Mouse (Mus musculus): ENCODE data around the gene Rps6kc1. TPM values are rescaled to one million over a fixed set of nuclear protein-coding genes. Genes with fewer than 3 reads are reported as not detected.

Gene Rps6kc1
- polyA plus RNA-seq, 1 experiment from 2014 or later: 4.9 TPM

DNA sequence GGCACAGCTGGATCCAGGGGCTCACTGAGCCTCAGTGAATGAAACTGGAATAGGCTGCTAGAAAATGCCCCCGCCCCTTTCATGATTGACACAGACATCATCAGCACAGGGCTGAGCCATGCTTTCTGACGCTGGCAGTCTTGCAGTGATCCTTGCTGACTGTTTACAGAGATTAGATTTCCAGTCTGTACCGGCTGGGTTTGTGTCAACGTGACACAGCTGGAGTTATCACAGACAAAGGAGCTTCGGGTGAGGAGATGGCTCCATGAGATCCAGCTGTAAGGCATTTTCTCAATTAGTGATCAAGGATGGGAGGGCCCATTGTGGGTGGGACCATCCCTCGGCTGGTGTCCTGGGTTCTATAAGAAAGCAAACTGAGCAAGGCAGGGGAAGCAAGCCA lies 214.0 kb downstream of the Rps6kc1 start:
- H3K9ac ChIP-seq (ENCODE audit: low read depth, low read length): no peak overlapping the region
- H3K4me3 ChIP-seq (ENCODE audit: low read depth, low read length): no peak overlapping the region
- no peak overlapping the region for H3K27ac ChIP-seq (ENCODE audit: low read length)
- no peak for ATAC-seq (ENCODE audit: low read depth)
- WGBS (ENCODE audit: insufficient replicate concordance): 31% methylated on average over 6 of the region's 6 CpGs
- no peaks in the 10 kb centered on the region for H3K27me3 ChIP-seq (ENCODE audit: control insufficient read depth, insufficient read depth, low read depth, low read length)
- no peaks in the 10 kb centered on the region for H3K9me3 ChIP-seq (replicated peaks; ENCODE audit: control insufficient read depth, low read length)
- H3K4me2 ChIP-seq (ENCODE audit: low read depth, low read length): no peak overlapping the region
- H3K4me1 ChIP-seq (ENCODE audit: control insufficient read depth, low read depth, low read length): no peaks in the 10 kb centered on the region
- no peaks in the 10 kb centered on the region for H3K36me3 ChIP-seq (ENCODE audit: control insufficient read depth, insufficient read depth)

GRCm38 (mm10) chr1:190695589-190695988 lies 216.0 kb downstream of the Rps6kc1 start:
- no peaks in the 10 kb centered on the region for H3K4me1 ChIP-seq (ENCODE audit: control insufficient read depth, low read depth, low read length)
- no peaks in the 10 kb centered on the region for H3K36me3 ChIP-seq (ENCODE audit: control insufficient read depth, insufficient read depth)
- 62% methylated on average over 11 of the region's 11 CpGs for WGBS (ENCODE audit: insufficient replicate concordance)
- H3K9me3 ChIP-seq (replicated peaks; ENCODE audit: control insufficient read depth, low read length): no peaks in the 10 kb centered on the region
- no peak overlapping the region for H3K4me3 ChIP-seq (ENCODE audit: low read depth, low read length)
- H3K27me3 ChIP-seq (ENCODE audit: control insufficient read depth, insufficient read depth, low read depth, low read length): no peaks in the 10 kb centered on the region
- no peak overlapping the region for H3K9ac ChIP-seq (ENCODE audit: low read depth, low read length)
- H3K27ac ChIP-seq (ENCODE audit: low read length): no peak overlapping the region
- ATAC-seq (ENCODE audit: low read depth): no peak
- no peak overlapping the region for H3K4me2 ChIP-seq (ENCODE audit: low read depth, low read length)

GRCm38 (mm10) chr1:190690528-190691262 lies 220.9 kb downstream of the Rps6kc1 start:
- 64% methylated on average over 29 of the region's 29 CpGs for WGBS (ENCODE audit: insufficient replicate concordance)
- no peak overlapping the region for H3K9ac ChIP-seq (ENCODE audit: low read depth, low read length)
- no peak for ATAC-seq (ENCODE audit: low read depth)
- no peaks in the 10 kb centered on the region for H3K36me3 ChIP-seq (ENCODE audit: control insufficient read depth, insufficient read depth)
- no peaks in the 10 kb centered on the region for H3K9me3 ChIP-seq (replicated peaks; ENCODE audit: control insufficient read depth, low read length)
- H3K4me1 ChIP-seq (ENCODE audit: control insufficient read depth, low read depth, low read length): no peaks in the 10 kb centered on the region
- no peak overlapping the region for H3K27ac ChIP-seq (ENCODE audit: low read length)
- H3K4me3 ChIP-seq (ENCODE audit: low read depth, low read length): no peak overlapping the region
- H3K4me2 ChIP-seq (ENCODE audit: low read depth, low read length): no peak overlapping the region
- H3K27me3 ChIP-seq (ENCODE audit: control insufficient read depth, insufficient read depth, low read depth, low read length): no peaks in the 10 kb centered on the region

GRCm38 (mm10) chr1:190683060-190683459 lies 228.5 kb downstream of the Rps6kc1 start:
- Histone ChIP-seq H3K4me1 (ENCODE audit: control insufficient read depth, low read depth, low read length) (no peaks in the 10 kb centered on the region), H3K4me2 (ENCODE audit: low read depth, low read length) (no peak overlapping the region), H3K4me3 (ENCODE audit: low read depth, low read length) (no peak overlapping the region), H3K36me3 (ENCODE audit: control insufficient read depth, insufficient read depth) (no peaks in the 10 kb centered on the region), H3K27me3 (ENCODE audit: control insufficient read depth, insufficient read depth, low read depth, low read length) (no peaks in the 10 kb centered on the region), H3K9ac (ENCODE audit: low read depth, low read length) (no peak overlapping the region), H3K27ac (ENCODE audit: low read length) (no peak overlapping the region), H3K9me3 (replicated peaks; ENCODE audit: control insufficient read depth, low read length) (no peaks in the 10 kb centered on the region)
- WGBS (ENCODE audit: insufficient replicate concordance): 85% methylated on average over 7 of the region's 7 CpGs
- ATAC-seq (ENCODE audit: low read depth): no peak

DNA sequence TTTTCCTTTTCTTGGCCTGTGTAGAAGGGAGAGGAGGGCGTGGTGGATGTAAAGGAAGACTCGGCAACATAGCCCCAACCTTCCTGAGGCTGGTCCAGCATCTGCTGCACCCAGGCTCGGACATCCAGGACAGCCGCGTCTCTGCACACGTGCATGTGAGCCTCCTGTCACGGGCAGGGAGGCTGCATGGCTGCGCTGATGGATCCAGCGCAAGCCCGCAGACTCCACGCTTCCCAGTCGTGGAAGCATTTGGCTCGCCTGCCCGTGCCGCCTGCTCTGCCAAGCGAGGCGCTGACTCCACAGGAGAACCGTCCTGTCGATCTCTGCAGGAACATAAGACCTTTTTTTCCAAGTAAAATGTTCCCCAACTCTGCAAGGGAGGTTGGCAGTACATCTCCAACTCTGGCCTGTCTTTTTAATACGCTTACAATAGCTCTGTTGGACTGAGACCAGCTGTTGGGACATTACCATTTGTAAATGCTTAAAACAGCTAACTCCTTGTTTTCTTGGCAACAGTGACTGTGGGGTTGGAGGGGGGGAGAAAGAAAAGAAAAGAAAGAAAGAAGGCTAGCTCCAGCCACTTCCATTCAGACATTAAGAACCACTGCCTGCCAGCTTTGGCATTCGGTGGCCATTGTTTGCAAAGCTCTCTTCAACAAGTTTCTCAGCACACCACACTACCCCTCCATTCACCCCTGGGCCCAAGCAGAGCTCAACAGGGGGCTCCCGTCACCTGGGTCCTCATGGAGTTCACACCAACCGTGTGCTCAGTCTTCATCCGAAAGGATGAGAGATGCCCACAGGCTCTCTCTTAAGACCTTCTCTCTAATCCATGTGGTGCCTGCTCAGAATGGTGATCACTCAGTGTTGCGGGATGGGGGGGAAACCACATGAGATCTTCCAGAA lies 229.3 kb downstream of the Rps6kc1 start:
- no peak overlapping the region for H3K4me2 ChIP-seq (ENCODE audit: low read depth, low read length)
- 59% methylated on average over 25 of the region's 25 CpGs for WGBS (ENCODE audit: insufficient replicate concordance)

DNA sequence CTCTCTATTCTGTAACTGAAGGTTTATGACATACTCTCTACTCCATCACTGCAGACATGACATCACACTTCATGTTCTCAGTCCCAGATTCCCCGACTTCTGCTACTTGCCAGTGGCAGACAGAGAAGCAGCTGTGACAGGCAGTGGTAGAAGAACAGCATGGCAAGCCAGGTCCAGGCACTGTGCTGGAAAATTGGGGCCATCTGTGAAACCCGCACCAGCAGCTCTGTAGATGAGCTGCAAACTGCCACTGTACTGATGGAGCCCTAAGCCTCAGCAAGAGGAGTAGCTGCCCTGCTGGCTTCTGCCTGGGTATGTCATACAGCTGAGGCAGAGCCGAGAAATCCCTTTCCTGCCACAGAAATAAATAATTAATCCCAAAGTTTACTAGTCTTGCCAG lies 236.1 kb downstream of the Rps6kc1 start:
- no peaks in the 10 kb centered on the region for H3K36me3 ChIP-seq (ENCODE audit: control insufficient read depth, insufficient read depth)
- no peak overlapping the region for H3K4me2 ChIP-seq (ENCODE audit: low read depth, low read length)
- H3K27ac ChIP-seq (ENCODE audit: low read length): no peak overlapping the region
- no peak for ATAC-seq (ENCODE audit: low read depth)
- no peaks in the 10 kb centered on the region for H3K4me1 ChIP-seq (ENCODE audit: control insufficient read depth, low read depth, low read length)
- no peaks in the 10 kb centered on the region for H3K27me3 ChIP-seq (ENCODE audit: control insufficient read depth, insufficient read depth, low read depth, low read length)
- H3K9ac ChIP-seq (ENCODE audit: low read depth, low read length): no peak overlapping the region
- no peaks in the 10 kb centered on the region for H3K9me3 ChIP-seq (replicated peaks; ENCODE audit: control insufficient read depth, low read length)
- 55% methylated on average over 3 of the region's 3 CpGs for WGBS (ENCODE audit: insufficient replicate concordance)
- H3K4me3 ChIP-seq (ENCODE audit: low read depth, low read length): no peak overlapping the region

More for the DNA sequence above, 229.3 kb downstream of the Rps6kc1 start:
- Histone ChIP-seq H3K27me3 (ENCODE audit: control insufficient read depth, insufficient read depth, low read depth, low read length) (no peaks in the 10 kb centered on the region), H3K27ac (ENCODE audit: low read length) (no peak overlapping the region), H3K4me3 (ENCODE audit: low read depth, low read length) (no peak overlapping the region), H3K9me3 (replicated peaks; ENCODE audit: control insufficient read depth, low read length) (no peaks in the 10 kb centered on the region), H3K36me3 (ENCODE audit: control insufficient read depth, insufficient read depth) (no peaks in the 10 kb centered on the region), H3K9ac (ENCODE audit: low read depth, low read length) (no peak overlapping the region), H3K4me1 (ENCODE audit: control insufficient read depth, low read depth, low read length) (no peaks in the 10 kb centered on the region)
- ATAC-seq (ENCODE audit: low read depth): no peak

GRCm38 (mm10) chr1:190669099-190669498 lies 242.5 kb downstream of the Rps6kc1 start:
- no peaks in the 10 kb centered on the region for H3K27me3 ChIP-seq (ENCODE audit: control insufficient read depth, insufficient read depth, low read depth, low read length)
- WGBS (ENCODE audit: insufficient replicate concordance): 63% methylated on average over 10 of the region's 10 CpGs
- H3K36me3 ChIP-seq (ENCODE audit: control insufficient read depth, insufficient read depth): no peaks in the 10 kb centered on the region
- no peak overlapping the region for H3K27ac ChIP-seq (ENCODE audit: low read length)
- H3K4me1 ChIP-seq (ENCODE audit: control insufficient read depth, low read depth, low read length): no peaks in the 10 kb centered on the region
- H3K9me3 ChIP-seq (replicated peaks; ENCODE audit: control insufficient read depth, low read length): no peaks in the 10 kb centered on the region
- H3K4me3 ChIP-seq (ENCODE audit: low read depth, low read length): no peak overlapping the region
- H3K4me2 ChIP-seq (ENCODE audit: low read depth, low read length): no peak overlapping the region
- ATAC-seq (ENCODE audit: low read depth): no peak
- H3K9ac ChIP-seq (ENCODE audit: low read depth, low read length): no peak overlapping the region

DNA sequence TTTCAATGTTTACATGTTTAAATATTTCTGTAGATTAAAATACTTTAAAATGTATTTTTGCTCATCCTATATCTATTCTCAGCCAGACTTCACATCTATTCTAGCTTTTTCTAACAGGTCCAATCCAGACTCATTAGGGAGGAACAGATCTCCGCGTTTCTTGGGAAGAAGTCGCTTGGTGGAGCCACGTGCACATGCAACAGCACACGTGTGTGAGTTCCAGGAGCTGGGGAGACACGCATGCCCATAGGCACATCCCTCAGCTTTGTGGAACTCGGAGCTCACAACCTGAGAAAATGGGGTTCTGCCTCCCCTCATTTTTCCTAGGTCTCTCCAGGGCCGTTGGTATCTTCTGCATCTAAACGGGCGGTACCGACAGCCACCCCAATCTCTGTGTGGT lies 243.7 kb downstream of the Rps6kc1 start:
- Histone ChIP-seq H3K36me3 (ENCODE audit: control insufficient read depth, insufficient read depth) (no peaks in the 10 kb centered on the region), H3K27ac (ENCODE audit: low read length) (no peak overlapping the region), H3K4me1 (ENCODE audit: control insufficient read depth, low read depth, low read length) (no peaks in the 10 kb centered on the region), H3K4me3 (ENCODE audit: low read depth, low read length) (no peak overlapping the region), H3K9ac (ENCODE audit: low read depth, low read length) (no peak overlapping the region), H3K4me2 (ENCODE audit: low read depth, low read length) (no peak overlapping the region), H3K9me3 (replicated peaks; ENCODE audit: control insufficient read depth, low read length) (no peaks in the 10 kb centered on the region), H3K27me3 (ENCODE audit: control insufficient read depth, insufficient read depth, low read depth, low read length) (no peaks in the 10 kb centered on the region)
- WGBS (ENCODE audit: insufficient replicate concordance): 79% methylated on average over 11 of the region's 11 CpGs
- no peak for ATAC-seq (ENCODE audit: low read depth)

DNA sequence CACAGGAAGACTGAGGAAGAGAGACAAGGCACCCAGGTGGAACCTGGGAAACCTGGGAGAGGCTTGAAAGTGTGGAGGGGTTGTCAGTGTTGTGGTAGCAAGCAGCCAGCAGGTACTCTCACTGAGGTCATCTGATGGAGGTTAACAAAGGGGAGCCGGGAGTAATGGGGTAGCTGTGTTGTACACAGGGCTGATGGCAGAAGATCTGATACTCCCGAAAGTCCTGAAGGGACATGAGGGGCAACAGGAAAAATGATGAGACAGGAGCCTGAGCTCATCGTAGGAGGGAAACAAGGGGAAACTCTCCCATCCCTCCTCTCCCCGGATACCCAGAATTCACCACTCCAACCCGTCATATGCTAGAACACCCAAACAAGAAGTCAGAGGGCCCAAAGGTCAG lies 244.2 kb downstream of the Rps6kc1 start:
- Histone ChIP-seq H3K4me3 (ENCODE audit: low read depth, low read length) (no peak overlapping the region), H3K9me3 (replicated peaks; ENCODE audit: control insufficient read depth, low read length) (no peaks in the 10 kb centered on the region), H3K27me3 (ENCODE audit: control insufficient read depth, insufficient read depth, low read depth, low read length) (no peaks in the 10 kb centered on the region), H3K4me1 (ENCODE audit: control insufficient read depth, low read depth, low read length) (no peaks in the 10 kb centered on the region), H3K9ac (ENCODE audit: low read depth, low read length) (no peak overlapping the region), H3K4me2 (ENCODE audit: low read depth, low read length) (no peak overlapping the region), H3K36me3 (ENCODE audit: control insufficient read depth, insufficient read depth) (no peaks in the 10 kb centered on the region), H3K27ac (ENCODE audit: low read length) (no peak overlapping the region)
- WGBS (ENCODE audit: insufficient replicate concordance): 65% methylated on average over 5 of the region's 5 CpGs
- ATAC-seq (ENCODE audit: low read depth): no peak
